Mouse (Mus musculus) neural tube, embryonic 13.5 days (tissue): ENCODE measurements at regions not wholly inside any gene's neighbourhood (a gene's known extent, or its start where the extent isn't known, plus 50 kb on each side); places are given as distances from the start of the nearest gene placed in this dataset.

ENCODE experiments used
- ATAC-seq: fragments of 200-750 bp; cut with Nextera tagmentation; 2 replicates; pipeline ENCODE4 v1.8.0; 2017; ENCODE audit warnings: low read depth, mild to moderate bottlenecking, moderate TSS enrichment, moderate library complexity
- H3K27ac ChIP-seq: fragments of 300-500 bp; sonication (generic); replicated peaks from 2 replicates; pipeline ENCODE4 v1.5.1; 2015; ENCODE audit warnings: moderate library complexity, mild to moderate bottlenecking, inconsistent platforms
- H3K27me3 ChIP-seq: fragments of 300-500 bp; sonication (generic); 2 replicates; pipeline ENCODE4 v1.6.1; 2015; ENCODE audit warnings: mild to moderate bottlenecking, inconsistent platforms
- H3K36me3 ChIP-seq: fragments of 300-500 bp; sonication (generic); 2 replicates; pipeline ENCODE4 v1.6.1; 2015; ENCODE audit warnings: mild to moderate bottlenecking, inconsistent platforms
- H3K4me1 ChIP-seq: fragments of 300-500 bp; sonication (generic); replicated peaks from 2 replicates; pipeline ENCODE4 v1.6.1; 2015; ENCODE audit warnings: inconsistent platforms
- H3K4me2 ChIP-seq: fragments of 300-500 bp; sonication (generic); 2 replicates; pipeline ENCODE4 v1.6.1; 2015; ENCODE audit warnings: inconsistent platforms, mild to moderate bottlenecking, moderate library complexity
- H3K4me3 ChIP-seq: fragments of 300-500 bp; sonication (generic); 2 replicates; pipeline ENCODE4 v1.5.1; 2015; ENCODE audit warnings: mild to moderate bottlenecking, inconsistent platforms
- H3K9ac ChIP-seq: fragments of 300-500 bp; sonication (generic); 2 replicates; pipeline ENCODE4 v1.6.1; 2015; ENCODE audit warnings: moderate library complexity, mild to moderate bottlenecking, inconsistent platforms
- H3K9me3 ChIP-seq: fragments of 300-500 bp; sonication (generic); 2 replicates; pipeline ENCODE4 v1.6.1; 2016; ENCODE audit warnings: inconsistent platforms
- WGBS: fragments of 180-500 bp; shearing (Covaris S2); methylation state at CpG from one replicate; pipeline ENCODE4 v1.1.7; 2015; 5-methylcytosine and 5-hydroxymethylcytosine counted together

GRCm38 (mm10) chr1:57083540-57084083, 105.2 kb upstream of the Satb2 start:
- H3K4me1 ChIP-seq = peaks cover 10% of the 10 kb centered on the region
- H3K9ac ChIP-seq = 0 out of 2 replicates have a peak overlapping the region, but pooled peaks have one; percentile 52
- ATAC-seq = peak; percentile 54
- no peaks in the 10 kb centered on the region for H3K9me3 ChIP-seq
- peak overlapping the region; percentile 48 for H3K4me2 ChIP-seq
- no peak overlapping the region for H3K4me3 ChIP-seq
- H3K27me3 ChIP-seq = no peaks in the 10 kb centered on the region
- H3K36me3 ChIP-seq = no peaks in the 10 kb centered on the region
- 80% methylated on average over 6 of the region's 6 CpGs for WGBS
- 0 out of 2 replicates have a peak overlapping the region, but pooled peaks have one; percentile 33 for H3K27ac ChIP-seq

GRCm38 (mm10) chr1:57095361-57096247, 117.2 kb upstream of the Satb2 start:
- Histone ChIP-seq H3K9me3 (no peaks in the 10 kb centered on the region), H3K27me3 (no peaks in the 10 kb centered on the region), H3K4me2 (no peak overlapping the region), H3K9ac (no peak overlapping the region), H3K36me3 (no peaks in the 10 kb centered on the region), H3K4me1 (peaks cover 8% of the 10 kb centered on the region; the same call in 1 of the 2 replicates), H3K27ac (no peak overlapping the region), H3K4me3 (no peak overlapping the region)
- 71% methylated on average over 18 of the region's 18 CpGs for WGBS
- no peak for ATAC-seq

GRCm38 (mm10) chr1:57096248-57096600, 117.8 kb upstream of the Satb2 start:
- H3K4me1 ChIP-seq = peaks cover 8% of the 10 kb centered on the region; the same call in 1 of the 2 replicates
- ATAC-seq = peak; percentile 23; the same call in 1 of the 2 replicates

GRCm38 (mm10) chr1:57096740-57097139, 118.3 kb upstream of the Satb2 start:
- WGBS = 65% methylated on average over 8 of the region's 8 CpGs
- no peaks in the 10 kb centered on the region for H3K9me3 ChIP-seq
- no peak overlapping the region for H3K4me2 ChIP-seq
- no peak overlapping the region for H3K9ac ChIP-seq
- H3K4me3 ChIP-seq = no peak overlapping the region
- no peaks in the 10 kb centered on the region for H3K36me3 ChIP-seq
- H3K4me1 ChIP-seq = peaks cover 8% of the 10 kb centered on the region; the same call in 1 of the 2 replicates
- no peak for ATAC-seq
- no peak overlapping the region for H3K27ac ChIP-seq
- no peaks in the 10 kb centered on the region for H3K27me3 ChIP-seq

More at GRCm38 (mm10) chr1:57096248-57096600, 117.8 kb upstream of the Satb2 start:
- Histone ChIP-seq H3K4me3 (no peak overlapping the region), H3K9me3 (no peaks in the 10 kb centered on the region), H3K36me3 (no peaks in the 10 kb centered on the region), H3K27me3 (no peaks in the 10 kb centered on the region), H3K9ac (no peak overlapping the region), H3K4me2 (no peak overlapping the region), H3K27ac (no peak overlapping the region)
- 50% methylated on average over 4 of the region's 4 CpGs for WGBS

- Histone ChIP-seq H3K9me3 (no peaks in the 10 kb centered on the region), H3K4me2 (no peak overlapping the region), H3K27ac (no peak overlapping the region), H3K9ac (no peak overlapping the region), H3K4me3 (no peak overlapping the region), H3K4me1 (peaks cover 8% of the 10 kb centered on the region; the same call in 1 of the 2 replicates), H3K36me3 (no peaks in the 10 kb centered on the region), H3K27me3 (no peaks in the 10 kb centered on the region)
- 58% methylated on average over 2 of the region's 2 CpGs for WGBS
- ATAC-seq = no peak
Observed at GRCm38 (mm10) chr1:57100614-57101013, 122.2 kb upstream of the Satb2 start.

- no peak overlapping the region for H3K4me2 ChIP-seq
- no peak for ATAC-seq
- no peak overlapping the region for H3K27ac ChIP-seq
- no peak overlapping the region for H3K4me3 ChIP-seq
- no peaks in the 10 kb centered on the region for H3K36me3 ChIP-seq
- no peak overlapping the region for H3K9ac ChIP-seq
- H3K27me3 ChIP-seq = no peaks in the 10 kb centered on the region
- H3K9me3 ChIP-seq = no peaks in the 10 kb centered on the region
- 65% methylated on average over 10 of the region's 10 CpGs for WGBS
- H3K4me1 ChIP-seq = no peaks in the 10 kb centered on the region
Observed at GRCm38 (mm10) chr1:57107308-57107707, 128.9 kb upstream of the Satb2 start.

- Histone ChIP-seq H3K27ac (no peak overlapping the region), H3K27me3 (no peaks in the 10 kb centered on the region), H3K4me1 (no peaks in the 10 kb centered on the region), H3K4me2 (no peak overlapping the region), H3K36me3 (no peaks in the 10 kb centered on the region), H3K4me3 (no peak overlapping the region), H3K9ac (no peak overlapping the region), H3K9me3 (no peaks in the 10 kb centered on the region)
- ATAC-seq = no peak
- WGBS = 89% methylated on average over 2 of the region's 2 CpGs
Observed at GRCm38 (mm10) chr1:57120678-57121077, 142.2 kb upstream of the Satb2 start.

GRCm38 (mm10) chr1:57144181-57144580, 165.7 kb upstream of the Satb2 start:
- 84% methylated on average over 3 of the region's 3 CpGs for WGBS
- Histone ChIP-seq H3K9ac (no peak overlapping the region), H3K27me3 (no peaks in the 10 kb centered on the region), H3K4me2 (no peak overlapping the region), H3K9me3 (no peaks in the 10 kb centered on the region), H3K4me3 (no peak overlapping the region), H3K36me3 (no peaks in the 10 kb centered on the region), H3K27ac (no peak overlapping the region), H3K4me1 (no peaks in the 10 kb centered on the region)
- no peak for ATAC-seq

GRCm38 (mm10) chr1:57155869-57156268, 177.4 kb upstream of the Satb2 start:
- 89% methylated on average over 7 of the region's 7 CpGs for WGBS
- ATAC-seq = no peak
- H3K4me1 ChIP-seq = peaks cover 3% of the 10 kb centered on the region; the same call in 1 of the 2 replicates

GRCm38 (mm10) chr1:57164443-57164842, 186.0 kb upstream of the Satb2 start:
- no peak overlapping the region for H3K9ac ChIP-seq
- H3K4me1 ChIP-seq = no peaks in the 10 kb centered on the region
- ATAC-seq = no peak
- peaks cover 4% of the 10 kb centered on the region; the same call in 1 of the 2 replicates for H3K9me3 ChIP-seq
- H3K27ac ChIP-seq = no peak overlapping the region
- no peak overlapping the region for H3K4me2 ChIP-seq
- no peaks in the 10 kb centered on the region for H3K27me3 ChIP-seq
- no peaks in the 10 kb centered on the region for H3K36me3 ChIP-seq
- no peak overlapping the region for H3K4me3 ChIP-seq
- whole genome bisulfite sequencing = 95% methylated on average over 1 of the region's 1 CpGs

More at GRCm38 (mm10) chr1:57155869-57156268, 177.4 kb upstream of the Satb2 start:
- Histone ChIP-seq H3K4me3 (no peak overlapping the region), H3K36me3 (no peaks in the 10 kb centered on the region), H3K27me3 (no peaks in the 10 kb centered on the region), H3K9me3 (no peaks in the 10 kb centered on the region), H3K4me2 (no peak overlapping the region), H3K27ac (no peak overlapping the region), H3K9ac (no peak overlapping the region)

GRCm38 (mm10) chr1:57174289-57174890, 195.9 kb upstream of the Satb2 start:
- Histone ChIP-seq H3K9me3 (no peaks in the 10 kb centered on the region), H3K9ac (no peak overlapping the region), H3K27me3 (no peaks in the 10 kb centered on the region), H3K4me3 (no peak overlapping the region), H3K4me1 (peaks cover 12% of the 10 kb centered on the region), H3K36me3 (no peaks in the 10 kb centered on the region), H3K27ac (peak overlapping the region; percentile 29), H3K4me2 (no peak overlapping the region)
- ATAC-seq = peak; percentile 91
- 52% methylated on average over 10 of the region's 10 CpGs for WGBS

- H3K4me2 ChIP-seq = no peak overlapping the region
- no peak for ATAC-seq
- WGBS = 86% methylated on average over 5 of the region's 5 CpGs
Observed at GRCm38 (mm10) chr1:57188796-57189319, 188.6 kb upstream of the 1700066M21Rik start.

More at GRCm38 (mm10) chr1:57188796-57189319, 188.6 kb upstream of the 1700066M21Rik start:
- Histone ChIP-seq H3K9ac (no peak overlapping the region), H3K9me3 (no peaks in the 10 kb centered on the region), H3K4me1 (no peaks in the 10 kb centered on the region), H3K27ac (no peak overlapping the region), H3K4me3 (no peak overlapping the region), H3K36me3 (no peaks in the 10 kb centered on the region), H3K27me3 (no peaks in the 10 kb centered on the region)
